Mouse (Mus musculus) spleen, postnatal 14 days (tissue): ENCODE results near the gene Larp1.
A peak's percentile ranks its signal among the peaks of the same experiment; 100 is the strongest.

Source experiments
- DNase-seq, 2 experiments: peaks; one replicate each; pipeline ENCODE4 v3.0.0; 2021 to 2022; ENCODE audit warnings: low spot score in 2 of 2

The Larp1 gene

DNA sequence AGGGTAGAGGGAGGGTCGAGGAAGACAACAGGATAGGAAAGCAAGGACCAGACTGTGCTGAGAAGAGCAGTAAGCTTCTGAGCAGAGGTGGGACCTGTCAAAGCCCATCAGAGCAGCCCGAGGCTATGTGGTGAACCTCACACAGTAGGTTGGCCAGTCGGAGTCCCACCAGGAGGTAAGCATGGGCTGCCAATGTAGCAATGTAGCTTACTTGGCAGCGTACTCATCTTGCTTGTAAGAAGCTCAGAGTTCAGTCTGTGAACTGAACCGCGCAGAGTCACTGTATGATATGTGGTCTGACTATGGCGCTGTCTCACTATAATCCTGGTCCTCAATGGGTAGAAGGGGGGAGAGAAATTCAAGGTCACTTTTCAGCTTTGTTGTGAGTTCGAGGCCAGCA lies 5.7 kb upstream of the Larp1 start:
- no peak for DNase-seq

GRCm38 (mm10) chr11:58003734-58004133 lies 5.1 kb upstream of the Larp1 start:
- no peak for DNase-seq

GRCm38 (mm10) chr11:58005110-58005509 lies 3.8 kb upstream of the Larp1 start:
- DNase-seq: no peak

- DNase-seq: no peak
Observed at GRCm38 (mm10) chr11:58008013-58008412, 851 bp upstream of the Larp1 start.

DNA sequence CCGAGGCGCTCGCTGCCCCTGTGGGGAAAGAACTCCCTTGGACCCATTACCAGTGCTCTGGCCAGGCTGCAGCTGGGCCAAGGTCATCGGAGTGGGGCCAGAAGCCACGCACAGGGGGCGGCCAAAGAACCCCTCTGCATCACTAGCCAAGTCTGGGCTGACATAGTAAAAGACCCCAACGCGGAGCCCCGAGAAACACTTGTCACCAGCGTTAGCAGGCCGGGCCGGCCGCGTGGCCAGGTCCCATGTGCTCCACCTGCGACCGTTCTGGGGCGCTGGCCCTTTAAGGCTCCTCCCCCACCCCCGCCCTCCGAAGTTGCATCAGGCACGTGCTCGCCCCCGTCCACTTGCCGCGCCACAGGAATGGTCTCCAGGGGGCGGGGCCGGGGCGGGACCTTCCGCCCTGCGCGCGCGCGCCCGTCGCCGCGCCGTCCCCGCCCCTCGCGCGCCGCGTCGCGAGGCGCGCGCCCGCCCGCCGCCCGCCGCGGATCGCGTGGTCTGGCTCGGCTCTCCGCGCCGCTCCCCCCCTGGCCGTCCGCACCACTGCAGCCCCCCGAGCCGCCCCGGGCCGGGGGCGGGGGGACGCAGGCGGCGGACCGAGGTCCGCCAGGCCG lies 320 bp upstream of the Larp1 start:
- DNase-seq: peak; percentile 71 to 75

DNA sequence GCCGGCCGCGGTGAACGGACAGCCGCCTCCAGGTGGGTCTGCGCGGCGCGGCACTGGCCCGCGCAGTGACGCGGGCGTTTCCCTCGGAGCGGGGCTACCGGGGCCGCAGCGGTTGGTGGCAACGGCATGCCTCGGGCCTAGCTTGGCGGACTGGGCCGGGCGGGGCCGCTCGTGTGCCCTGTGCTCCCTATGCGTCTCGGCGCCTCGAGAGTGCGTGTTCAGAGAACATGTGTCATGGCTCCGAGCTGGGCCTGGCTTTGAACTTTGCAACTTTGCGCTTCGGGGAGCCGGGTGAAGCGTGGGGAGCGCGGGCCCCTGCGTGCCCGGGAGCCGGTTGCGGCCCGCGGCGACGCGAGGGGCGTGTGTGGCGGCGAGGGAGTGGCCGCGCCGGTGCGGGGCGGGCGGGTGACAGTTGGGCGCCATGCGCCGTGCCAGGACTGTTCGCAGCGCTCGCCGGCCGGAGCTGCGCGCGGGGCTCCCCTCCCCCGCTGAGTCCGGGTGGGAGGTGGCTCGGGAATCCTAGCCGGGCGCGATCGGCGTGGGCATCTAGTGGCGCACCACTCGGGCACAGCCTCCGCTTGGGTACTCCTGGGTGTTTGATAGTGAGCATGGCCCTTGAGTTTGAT lies 765 bp downstream of the Larp1 start:
- peak; percentile 53 to 57 for DNase-seq

DNA sequence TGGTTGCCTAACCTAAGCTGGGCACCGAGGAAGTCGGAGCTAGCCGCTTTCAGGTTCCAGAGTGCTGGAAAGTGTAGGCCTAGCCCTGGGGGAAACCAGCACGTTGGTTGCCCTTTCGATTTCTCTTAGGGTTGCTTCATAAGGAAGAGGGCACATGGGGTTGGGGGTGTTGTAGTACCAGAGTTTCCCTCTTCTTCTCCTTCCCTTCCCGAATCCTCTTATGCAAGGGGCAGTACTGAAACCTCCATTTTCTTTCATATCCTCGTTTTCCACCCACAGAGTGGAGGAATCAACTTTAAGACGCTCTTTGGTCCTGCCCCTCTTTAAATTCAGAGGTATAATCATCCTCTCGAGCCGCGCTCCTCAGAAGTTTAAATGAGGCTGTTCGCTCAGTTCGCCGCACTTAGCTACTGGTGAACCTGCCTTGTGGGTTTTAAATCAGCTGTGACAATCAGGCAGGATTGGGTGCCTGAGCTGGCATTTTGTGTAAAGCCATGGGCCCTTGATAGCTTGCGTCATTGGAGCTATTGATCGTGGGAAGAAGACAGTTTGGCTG lies 1.4 kb downstream of the Larp1 start:
- DNase-seq: peak in 1 of 2 experiments; percentile 12

DNA sequence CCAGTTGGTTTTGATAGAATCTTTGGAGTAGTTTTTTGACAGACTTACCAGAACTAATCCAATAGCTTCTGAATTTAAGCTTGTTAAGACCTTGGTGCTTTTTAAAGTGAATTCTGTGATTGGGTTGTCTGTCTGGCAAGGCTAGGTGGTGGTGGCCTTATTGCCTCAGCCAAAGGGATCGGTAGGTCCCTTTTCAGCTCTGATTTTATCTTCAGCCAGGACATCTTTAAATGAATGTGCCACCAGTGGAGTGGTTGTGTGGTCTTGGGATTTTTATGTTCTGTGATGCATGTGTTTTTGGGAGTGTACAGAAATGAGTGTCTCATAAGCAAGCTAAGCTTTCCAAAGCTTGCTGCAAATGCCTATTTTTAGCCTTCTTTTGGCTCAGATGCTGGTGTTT lies 2.1 kb downstream of the Larp1 start:
- no peak for DNase-seq

DNA sequence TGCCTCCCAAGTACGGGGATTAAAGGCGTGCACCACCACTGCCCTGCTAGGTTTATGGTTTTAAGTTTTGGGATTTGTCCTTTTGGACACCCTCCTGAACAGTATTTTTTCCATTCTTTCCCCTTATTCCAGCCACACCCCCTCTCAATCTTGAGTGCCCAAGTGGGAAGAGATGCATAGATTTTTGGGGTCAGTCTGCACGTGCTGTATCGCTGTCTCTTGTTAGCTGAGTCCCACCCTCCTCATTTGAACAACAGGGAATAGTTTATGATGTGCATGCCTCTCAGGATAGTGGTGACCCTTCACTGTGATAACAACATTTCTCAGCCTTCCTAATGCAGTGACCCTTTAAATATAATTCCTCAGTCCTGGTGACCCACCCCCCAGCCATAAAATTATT lies 2.9 kb downstream of the Larp1 start:
- no peak for DNase-seq

- DNase-seq: no peak
Observed at GRCm38 (mm10) chr11:58012674-58013073, 3.8 kb downstream of the Larp1 start.

DNA sequence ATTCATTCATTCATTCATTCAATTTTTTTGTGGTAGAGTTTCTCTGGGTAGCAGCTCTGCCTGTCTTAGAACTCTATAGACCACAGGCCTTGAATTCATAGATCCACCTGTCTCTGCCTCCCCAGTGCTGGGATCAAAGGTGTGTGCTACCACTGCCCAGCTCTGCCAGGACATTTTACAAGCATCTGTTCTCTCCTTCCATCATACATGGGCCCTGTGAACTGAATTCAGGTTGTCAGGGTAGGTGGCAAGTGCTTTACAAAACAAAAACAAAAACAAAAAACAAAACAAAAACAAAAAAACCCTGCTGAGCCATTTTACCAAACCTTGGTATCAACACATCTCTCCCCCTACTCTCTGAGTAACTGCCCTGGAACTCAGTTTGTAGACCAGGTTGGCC lies 4.2 kb downstream of the Larp1 start:
- no peak for DNase-seq

DNA sequence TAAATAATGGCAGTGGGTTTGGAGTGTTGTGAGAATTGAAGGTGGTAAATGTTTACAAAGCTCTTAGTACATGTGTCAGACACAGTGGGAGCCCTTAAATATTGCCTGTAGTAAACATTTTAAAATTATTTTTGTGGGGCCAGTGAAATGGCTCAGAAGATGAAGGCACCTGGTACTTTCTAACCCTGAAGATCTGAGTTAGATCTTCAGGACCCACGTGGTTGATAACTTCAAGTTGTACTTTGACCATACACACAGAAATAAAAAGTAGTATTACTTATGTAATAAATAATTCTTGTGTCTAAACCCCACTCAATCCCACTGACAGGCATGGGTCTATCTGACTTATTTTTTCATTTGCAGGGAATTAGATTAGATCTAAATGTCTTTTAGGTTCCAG lies 5.7 kb downstream of the Larp1 start:
- DNase-seq: no peak

GRCm38 (mm10) chr11:58015339-58015738 lies 6.5 kb downstream of the Larp1 start:
- no peak for DNase-seq

DNA sequence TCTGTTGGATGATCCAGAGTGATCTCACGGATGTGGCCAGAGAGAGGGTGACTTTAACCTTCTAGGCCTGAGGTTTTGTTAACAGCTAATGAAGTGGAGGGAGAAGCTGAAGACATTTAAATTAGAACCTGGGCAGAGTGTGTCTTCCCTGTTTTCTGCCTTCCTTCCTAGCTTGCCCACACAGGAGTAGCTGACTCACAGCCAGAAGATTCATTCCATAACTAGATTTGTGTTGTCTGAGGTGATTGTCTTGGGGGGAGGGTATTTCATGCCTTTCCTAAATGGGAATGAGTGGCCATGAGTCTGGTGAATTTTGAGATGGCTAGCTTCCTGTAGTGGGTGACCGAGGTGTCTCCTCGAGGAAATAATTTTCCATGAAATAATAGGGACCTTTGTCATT lies 7.5 kb downstream of the Larp1 start:
- DNase-seq: no peak

GRCm38 (mm10) chr11:58017422-58017821 lies 8.6 kb downstream of the Larp1 start:
- DNase-seq: no peak

DNA sequence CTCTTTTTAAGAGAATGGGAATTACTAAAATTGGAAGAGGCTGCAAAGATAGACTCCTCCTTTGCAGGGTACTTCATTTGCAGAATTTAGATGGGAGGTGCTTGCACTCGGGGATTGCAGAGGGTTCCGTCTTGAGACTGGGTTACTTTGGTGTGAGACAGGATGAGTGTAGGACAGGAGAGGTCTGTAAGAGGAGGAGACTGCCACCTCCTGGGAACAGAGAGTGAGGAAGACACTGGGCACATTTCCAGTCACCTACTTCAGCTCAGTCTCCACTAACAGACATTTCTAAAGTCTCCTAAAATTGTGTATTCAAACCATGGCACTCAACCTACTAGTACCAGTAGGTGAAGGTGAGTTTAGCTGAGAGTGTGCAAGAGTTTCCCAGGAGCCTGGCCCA lies 9.4 kb downstream of the Larp1 start:
- no peak for DNase-seq

DNA sequence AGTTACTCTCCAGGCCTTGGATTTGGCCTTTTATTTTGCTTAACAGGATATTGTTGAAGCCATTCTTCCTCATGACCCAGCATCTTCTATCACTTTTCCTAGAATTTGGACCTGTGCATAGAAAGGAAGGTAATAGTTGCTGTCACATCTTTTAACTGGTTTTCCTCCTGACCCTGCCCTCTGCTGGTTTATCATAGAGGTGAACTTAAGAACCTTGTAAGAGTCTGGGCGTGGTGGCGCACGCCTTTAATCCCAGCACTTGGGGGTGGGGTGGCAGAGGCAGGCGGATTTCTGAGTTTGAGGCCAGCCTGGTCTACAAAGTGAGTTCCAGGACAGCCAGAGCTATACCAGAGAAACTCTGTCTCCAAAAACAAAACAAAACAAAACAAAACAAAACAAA lies 9.8 kb downstream of the Larp1 start:
- no peak for DNase-seq

GRCm38 (mm10) chr11:58021095-58021494 lies 12.2 kb downstream of the Larp1 start:
- no peak for DNase-seq

GRCm38 (mm10) chr11:58021618-58022017 lies 12.8 kb downstream of the Larp1 start:
- DNase-seq: no peak

GRCm38 (mm10) chr11:58024271-58024670 lies 15.4 kb downstream of the Larp1 start:
- no peak for DNase-seq

- no peak for DNase-seq
Observed at GRCm38 (mm10) chr11:58024671-58025070, 15.8 kb downstream of the Larp1 start.

- no peak for DNase-seq
Observed at GRCm38 (mm10) chr11:58025881-58026280, 17.0 kb downstream of the Larp1 start.

GRCm38 (mm10) chr11:58026337-58026736 lies 17.5 kb downstream of the Larp1 start:
- no peak for DNase-seq

- DNase-seq: no peak
Observed at GRCm38 (mm10) chr11:58026860-58027259, 18.0 kb downstream of the Larp1 start.
